Mouse (Mus musculus): ENCODE measurements at regions not wholly inside any gene's neighbourhood (a gene's known extent, or its start where the extent isn't known, plus 50 kb on each side); places are given as distances from the start of the nearest gene placed in this dataset.

GRCm38 (mm10) chr16:39431581-39431980, 539.1 kb downstream of the Igsf11 start:
- intact Hi-C loops (cut with DNase I): no loop called here
- no peak for DNase-seq (ENCODE audit: low spot score in 2 of 2)

DNA sequence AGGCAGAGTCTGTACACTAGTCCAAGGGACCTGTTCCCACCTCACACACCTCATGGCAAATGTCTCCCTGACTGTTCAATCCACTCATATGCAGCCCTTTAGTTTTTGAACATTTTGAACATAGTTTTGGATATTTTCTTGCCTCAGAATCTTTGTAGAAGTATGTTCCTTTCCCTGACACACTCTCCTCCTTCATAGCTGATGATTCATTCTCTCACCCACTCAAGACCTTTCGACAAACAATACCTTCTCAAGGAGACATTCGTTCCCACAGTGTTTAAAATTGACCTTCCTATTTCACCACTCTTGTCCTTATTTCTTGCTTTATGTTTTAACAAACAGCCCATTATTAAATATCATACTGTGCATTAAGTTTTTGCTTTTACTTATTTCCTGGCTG, 538.4 kb upstream of the Lsamp start:
- intact Hi-C loops (cut with DNase I): no loop called here
- no peak for DNase-seq (ENCODE audit: low spot score in 2 of 2)

GRCm38 (mm10) chr16:39453400-39454138, 530.6 kb upstream of the Lsamp start:
- intact Hi-C loops (cut with DNase I): no loop called here
- no peak for DNase-seq (ENCODE audit: low spot score in 2 of 2)

All from left cerebral cortex, postnatal 14 days (tissue).